21 mouse cellular contexts compared by ENCODE assay signal in genomic region chr11:60155690-60156089, GRCm38 (mm10). TPM values are rescaled to one million over a fixed set of nuclear protein-coding genes. Genes with fewer than 3 reads are reported as not detected.
DNase-seq lines count a peak whose midpoint lies in the region; ATAC-seq and TF ChIP-seq lines count a peak whose summit lies in the region.
"Had no signal": no experiment of that assay in that cellular context is flagged by ENCODE, and none has a peak within 500 bp of the region (broad histone marks: within the 10 kb centered on the region; RNA-seq: fewer than 3 reads in every experiment).

No protein-coding gene starts in this region.

- peak overlapping the region; percentile 78 for H3K27ac ChIP-seq in forebrain, embryonic 13.5 days
- 0 out of 2 replicates have a peak overlapping the region, but pooled peaks have one; percentile 63 for H3K27ac ChIP-seq in hindbrain, embryonic 14.5 days
- H3K27ac ChIP-seq in midbrain, embryonic 13.5 days, result peak overlapping the region; percentile 90
- H3K27ac ChIP-seq: heart, embryonic 13.5 days; intestine, embryonic 15.5 days; kidney, embryonic 15.5 days; left cerebral cortex, adult 2 months had no signal

- H3K36me3 ChIP-seq in forebrain, embryonic 13.5 days (ENCODE audit: poor library complexity, severe bottlenecking), result peaks cover 40% of the 10 kb centered on the region
- H3K36me3 ChIP-seq in hindbrain, embryonic 14.5 days (replicated peaks; ENCODE audit: control insufficient read depth, insufficient read depth), result peaks cover 11% of the 10 kb centered on the region
- peaks cover 15% of the 10 kb centered on the region for H3K36me3 ChIP-seq in midbrain, embryonic 13.5 days

- peak overlapping the region; percentile 37 for H3K9ac ChIP-seq in forebrain, embryonic 13.5 days
- H3K9ac ChIP-seq in hindbrain, embryonic 14.5 days, result no peak overlapping the region
- peak overlapping the region; percentile 40 for H3K9ac ChIP-seq in midbrain, embryonic 13.5 days (replicated peaks)
- H3K9ac ChIP-seq: heart, embryonic 13.5 days; intestine, embryonic 15.5 days; kidney, embryonic 15.5 days had no signal

- WGBS in forebrain, embryonic 13.5 days, result 36% methylated on average over 5 of the region's 5 CpGs
- WGBS in hindbrain, embryonic 14.5 days, result 58% methylated on average over 5 of the region's 5 CpGs
- 24% methylated on average over 5 of the region's 5 CpGs for WGBS in midbrain, embryonic 13.5 days

- no peak overlapping the region for H3K4me2 ChIP-seq in forebrain, embryonic 13.5 days
- no peak overlapping the region for H3K4me2 ChIP-seq in hindbrain, embryonic 14.5 days (replicated peaks)
- H3K4me2 ChIP-seq in midbrain, embryonic 13.5 days (replicated peaks), result no peak overlapping the region
- H3K4me2 ChIP-seq: heart, embryonic 13.5 days; intestine, embryonic 15.5 days; kidney, embryonic 15.5 days had no signal

- H3K9me3 ChIP-seq in forebrain, embryonic 13.5 days (replicated peaks), result no peaks in the 10 kb centered on the region
- no peaks in the 10 kb centered on the region for H3K9me3 ChIP-seq in hindbrain, embryonic 14.5 days (ENCODE audit: control insufficient read depth, low read length)
- no peaks in the 10 kb centered on the region for H3K9me3 ChIP-seq in midbrain, embryonic 13.5 days
- H3K9me3 ChIP-seq: heart, embryonic 13.5 days; intestine, embryonic 15.5 days; kidney, embryonic 15.5 days had no signal

- no peak for TF ChIP-seq CTCF in brain, embryonic 14.5 days (IDR thresholded peaks at IDR 0.05; ENCODE audit: borderline replicate concordance, extremely low read depth, insufficient read depth, insufficient read length)

- H3K4me1 ChIP-seq in forebrain, embryonic 13.5 days, result peaks cover 46% of the 10 kb centered on the region
- peaks cover 17% of the 10 kb centered on the region for H3K4me1 ChIP-seq in hindbrain, embryonic 14.5 days (replicated peaks; ENCODE audit: control insufficient read depth, insufficient read depth, low read length)
- H3K4me1 ChIP-seq in midbrain, embryonic 13.5 days (replicated peaks), result peaks cover 63% of the 10 kb centered on the region

- ATAC-seq in forebrain, embryonic 13.5 days, result no peak
- ATAC-seq in hindbrain, embryonic 14.5 days (ENCODE audit: low FRiP score), result no peak
- peak; percentile 75 for ATAC-seq in midbrain, embryonic 13.5 days
- ATAC-seq: intestine, embryonic 15.5 days; lung, postnatal 0 days had no signal

- H3K4me3 ChIP-seq in forebrain, embryonic 13.5 days, result no peak overlapping the region
- H3K4me3 ChIP-seq in hindbrain, embryonic 14.5 days (replicated peaks; ENCODE audit: low read length), result no peak overlapping the region
- H3K4me3 ChIP-seq in midbrain, embryonic 13.5 days (replicated peaks), result no peak overlapping the region
- H3K4me3 ChIP-seq: heart, embryonic 13.5 days; intestine, embryonic 15.5 days; kidney, embryonic 15.5 days; left cerebral cortex, adult 2 months had no signal

- no peak for TF ChIP-seq POLR2A in brain, embryonic 14.5 days (IDR thresholded peaks at IDR 0.05; ENCODE audit: borderline replicate concordance, extremely low read depth, insufficient read depth, insufficient read length, poor library complexity, severe bottlenecking)

- peak; percentile 49 for DNase-seq in brain, embryonic 14.5 days (ENCODE audit: low read depth)
- no peak for DNase-seq in hindbrain, embryonic 14.5 days (ENCODE audit: low spot score)
- no peak for DNase-seq in gastrocnemius, postnatal 10 days
- no peak for DNase-seq in thymus, postnatal 0 days (ENCODE audit: low spot score)
- DNase-seq in right cerebral cortex, postnatal 10 days (ENCODE audit: low spot score in 2 of 2), result no peak
- DNase-seq in layer of hippocampus, postnatal 25 days (ENCODE audit: extremely low spot score in 1 of 2, low spot score in 1 of 2), result no peak
- DNase-seq: adrenal gland, postnatal 14 days; cerebellum, adult 11 months; gastrocnemius, postnatal 14 days; heart, adult 18-20 months; left cerebral cortex, postnatal 4 days; liver; thymus, postnatal 25 days had no signal

- H3K27me3 ChIP-seq in forebrain, embryonic 13.5 days, result no peaks in the 10 kb centered on the region
- no peaks in the 10 kb centered on the region for H3K27me3 ChIP-seq in hindbrain, embryonic 14.5 days (ENCODE audit: control insufficient read depth, insufficient read depth, low read length)
- H3K27me3 ChIP-seq in midbrain, embryonic 13.5 days, result no peaks in the 10 kb centered on the region
- H3K27me3 ChIP-seq: CH12.LX; heart, embryonic 13.5 days; intestine, embryonic 15.5 days; kidney, embryonic 15.5 days had no signal

RNA-seq across cellular contexts. Expression of gene Rai1, which starts 50.9 kb away (rescaled TPM):
- 65.8 and 78.4 TPM in 2 replicates for polyA plus RNA-seq in brain, embryonic 14.5 days (2012; rRNA removed)
- polyA plus RNA-seq in forebrain, embryonic 13.5 days (2015; fragmentation: Nextera tagmentation; extraction: Ambion mirVana), result 26.9 and 31.5 TPM in 2 replicates
- polyA plus RNA-seq in hindbrain, embryonic 14.5 days (2014; fragmentation: Nextera tagmentation; extraction: Ambion mirVana), result 34.1 and 39.1 TPM in 2 replicates
- polyA plus RNA-seq in midbrain, embryonic 13.5 days (2015; fragmentation: Nextera tagmentation; extraction: Ambion mirVana), result 32.7 and 33.8 TPM in 2 replicates
- total RNA-seq in gastrocnemius, postnatal 10 days (2021), result 10 to 100 TPM; 27.7 to 37.6 TPM
- 29.0 and 37.0 TPM in 2 replicates for polyA plus RNA-seq in thymus, postnatal 0 days (2015; fragmentation: Nextera tagmentation; extraction: Ambion mirVana)
- 10 to 100 TPM; 60.2 to 76.4 TPM for total RNA-seq in layer of hippocampus, postnatal 25 days (2021)
